Mouse (Mus musculus) heart, postnatal 25 days (tissue): ENCODE measurements at regions not wholly inside any gene's neighbourhood (a gene's known extent, or its start where the extent isn't known, plus 50 kb on each side); places are given as distances from the start of the nearest gene placed in this dataset.
A peak's percentile ranks its signal among the peaks of the same experiment; 100 is the strongest.

Experiments used
- DNase-seq: peaks from one replicate; pipeline ENCODE4 v3.0.0; 2022; ENCODE audit warnings: low spot score
- intact Hi-C: fragments of 180-260 bp; cut with DNase I; formaldehyde crosslinking; loops from one replicate; pipeline ENCODE4 v1.15.1; 2025

DNA sequence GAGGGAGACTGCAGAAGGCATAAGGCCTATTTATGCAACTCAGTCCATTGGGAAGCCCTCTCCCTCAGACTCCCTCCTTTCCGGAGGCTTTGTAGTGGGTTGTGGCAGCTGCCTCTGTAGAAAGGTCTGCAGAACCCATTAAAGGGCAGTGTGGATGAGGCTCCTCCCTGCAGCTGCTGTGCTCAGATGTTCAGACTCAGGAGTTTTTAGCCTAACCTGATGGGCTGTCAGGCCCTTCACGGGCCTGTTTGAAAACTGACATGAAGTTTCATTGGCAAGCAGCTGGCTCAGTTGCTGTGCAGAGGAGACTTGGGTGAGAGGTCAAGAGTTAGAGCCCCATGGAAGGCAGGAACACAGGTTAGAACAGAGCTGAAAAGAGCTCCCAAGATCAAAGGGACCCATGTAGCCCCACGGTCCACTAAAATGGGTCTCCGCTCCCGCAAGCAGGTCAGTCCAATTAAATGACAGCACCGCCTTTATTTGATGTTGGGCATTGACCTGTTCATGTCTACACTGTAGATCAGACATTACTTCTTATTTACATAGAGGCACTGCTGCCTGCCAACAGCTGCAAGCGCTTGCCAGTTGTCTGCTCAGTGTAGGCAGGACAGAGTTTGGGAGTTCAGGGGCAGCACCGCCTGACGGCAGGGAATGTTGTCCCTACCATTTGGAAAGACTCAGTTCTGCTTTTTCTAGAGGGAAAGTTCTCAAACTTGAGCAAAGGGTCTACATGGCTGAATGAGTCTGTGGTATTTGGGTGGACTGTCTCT is 53.8 kb upstream of the Usp46 start:
- DNase-seq: no peak
- intact Hi-C loops: no loop called here

DNA sequence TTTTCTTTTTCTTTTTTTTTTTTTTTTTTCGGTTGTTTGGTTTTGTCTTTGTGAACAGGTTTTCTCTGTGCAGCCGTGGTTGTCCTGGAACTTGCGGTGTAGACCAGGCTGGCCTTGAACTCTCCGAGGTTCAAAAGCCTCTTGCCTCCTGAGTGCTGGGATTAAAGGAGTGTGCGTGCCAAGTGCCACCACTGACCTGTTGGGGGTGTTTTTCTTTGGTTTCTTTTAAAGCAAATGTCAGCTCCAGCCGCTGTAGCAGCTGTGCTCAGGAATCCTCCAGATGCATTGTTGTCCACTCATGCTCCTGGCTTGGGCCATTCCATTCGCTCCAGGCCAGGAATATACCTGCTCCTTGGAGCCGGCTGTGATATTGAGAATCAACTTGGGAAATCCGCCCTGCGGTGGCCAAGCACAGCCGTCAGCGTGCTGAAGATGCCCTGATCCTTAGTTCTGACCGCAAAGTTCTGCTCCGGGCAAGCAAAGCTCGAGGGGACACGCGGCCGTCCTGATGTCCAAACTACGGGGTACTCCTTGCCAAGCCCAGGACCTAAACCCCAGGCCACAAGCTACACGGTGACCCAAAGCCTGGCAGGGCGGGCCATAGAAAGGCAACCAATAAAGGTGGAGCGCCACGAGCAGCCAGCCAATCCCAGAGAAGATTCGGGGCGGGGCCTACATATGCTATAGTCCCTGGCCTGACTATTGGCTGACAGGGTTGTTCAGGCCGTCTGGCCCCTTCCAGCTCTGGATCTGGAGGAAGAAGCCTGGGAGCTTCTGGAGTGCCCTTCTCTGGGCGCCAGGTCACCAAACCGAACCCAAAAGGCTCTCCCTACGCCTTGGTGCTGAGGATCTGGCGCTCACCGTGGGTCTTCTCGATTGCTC is 58.0 kb upstream of the Usp46 start:
- intact Hi-C loops: no loop called here
- DNase-seq: peak; percentile 67

DNA sequence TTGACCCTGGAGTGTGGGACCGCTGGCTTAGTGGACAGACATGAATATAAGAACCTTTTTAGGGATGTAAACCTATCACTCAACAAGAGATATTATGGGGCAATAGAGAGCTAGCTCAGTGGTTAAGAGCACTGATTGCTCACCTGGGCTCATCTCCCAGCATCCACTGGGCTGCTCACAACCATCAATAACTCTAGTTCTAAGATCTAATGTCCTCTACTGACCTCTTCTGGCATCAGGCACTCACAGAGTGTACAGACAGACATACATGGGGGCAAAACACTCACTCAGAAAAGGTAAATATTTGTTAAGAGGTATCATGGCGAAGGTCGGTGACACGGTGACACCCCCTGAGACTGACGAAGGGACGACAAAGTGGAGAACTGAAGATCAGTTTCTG is 59.3 kb upstream of the Usp46 start:
- intact Hi-C loops: no loop called here
- DNase-seq: no peak

GRCm38 (mm10) chr5:74129636-74130035 is 61.4 kb upstream of the Usp46 start:
- intact Hi-C loops: no loop called here
- DNase-seq: no peak

DNA sequence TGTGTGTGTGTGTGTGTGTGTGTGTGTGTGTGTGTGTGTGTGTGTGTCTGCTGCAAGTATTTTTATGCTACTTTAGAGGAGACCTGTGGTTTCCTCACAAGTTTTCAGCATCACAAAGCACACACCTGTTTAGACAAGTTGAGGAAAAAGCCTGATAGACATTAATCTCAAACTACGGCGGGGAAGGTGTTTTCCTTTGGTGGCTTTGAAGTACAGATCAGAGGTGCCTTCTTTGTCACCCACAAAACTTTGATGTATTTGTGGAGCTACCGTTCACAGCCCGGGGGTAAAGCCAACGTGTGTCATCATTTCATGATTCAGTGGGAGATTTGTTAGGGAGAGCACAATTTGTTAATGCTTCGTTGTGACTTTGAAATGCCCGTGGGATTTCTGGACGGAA is 62.4 kb upstream of the Rasl11b start:
- intact Hi-C loops: no loop called here
- no peak for DNase-seq

GRCm38 (mm10) chr5:74136377-74136776 is 58.7 kb upstream of the Rasl11b start:
- intact Hi-C loops: no loop called here

GRCm38 (mm10) chr5:74136868-74137439 is 58.1 kb upstream of the Rasl11b start:
- no peak for DNase-seq
- intact Hi-C loops: no loop called here

More at GRCm38 (mm10) chr5:74136377-74136776, 58.7 kb upstream of the Rasl11b start:
- DNase-seq: no peak

GRCm38 (mm10) chr5:74143994-74144393 is 51.1 kb upstream of the Rasl11b start:
- DNase-seq: no peak
- intact Hi-C loops: no loop called here

DNA sequence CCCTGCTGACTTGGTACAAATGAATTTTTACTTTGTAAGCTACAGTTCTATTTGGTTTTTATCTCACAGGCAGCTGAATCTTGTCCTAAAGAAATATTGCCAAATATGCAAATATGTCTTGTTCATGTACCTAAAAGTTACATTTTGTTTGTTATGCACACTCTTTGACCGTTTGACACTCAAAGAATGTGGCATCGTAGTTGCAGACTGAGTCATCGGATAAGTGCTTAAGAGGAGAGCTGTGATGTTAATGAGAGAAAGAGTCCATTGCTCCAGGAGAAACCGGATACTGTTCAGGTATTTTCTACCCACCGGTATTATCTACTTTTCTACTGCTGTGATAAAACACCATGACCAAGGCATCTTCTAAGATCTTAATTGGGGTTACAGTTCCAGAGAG is 50.3 kb upstream of the Rasl11b start:
- DNase-seq: no peak
- intact Hi-C loops: loop anchor here (5.0 kb wide), 1 partner anchor 53 kb away; the partner anchor contains the start of gene Rasl11b
